Mouse (Mus musculus): ENCODE measurements around the gene Sh3bgrl.
A peak's percentile ranks its signal among the peaks of the same experiment; 100 is the strongest.

The Sh3bgrl gene

GRCm38 (mm10) chrX:109131834-109132233 is 36.7 kb downstream of the Sh3bgrl start:
- DNase-seq (ENCODE audit: low read depth, low spot score): no peak

GRCm38 (mm10) chrX:109132463-109132862 is 37.3 kb downstream of the Sh3bgrl start:
- DNase-seq (ENCODE audit: low read depth, low spot score): no peak

- DNase-seq (ENCODE audit: low read depth, low spot score): no peak
These were observed 38.3 kb downstream of the Sh3bgrl start for GRCm38 (mm10) chrX:109133500-109133899.

- DNase-seq (ENCODE audit: low read depth, low spot score): no peak
These were observed 41.1 kb downstream of the Sh3bgrl start for GRCm38 (mm10) chrX:109136306-109136705.

GRCm38 (mm10) chrX:109136820-109137219 is 41.7 kb downstream of the Sh3bgrl start:
- no peak for DNase-seq (ENCODE audit: low read depth, low spot score)

- no peak for DNase-seq (ENCODE audit: low read depth, low spot score)
These were observed 42.1 kb downstream of the Sh3bgrl start for GRCm38 (mm10) chrX:109137295-109137694.

DNA sequence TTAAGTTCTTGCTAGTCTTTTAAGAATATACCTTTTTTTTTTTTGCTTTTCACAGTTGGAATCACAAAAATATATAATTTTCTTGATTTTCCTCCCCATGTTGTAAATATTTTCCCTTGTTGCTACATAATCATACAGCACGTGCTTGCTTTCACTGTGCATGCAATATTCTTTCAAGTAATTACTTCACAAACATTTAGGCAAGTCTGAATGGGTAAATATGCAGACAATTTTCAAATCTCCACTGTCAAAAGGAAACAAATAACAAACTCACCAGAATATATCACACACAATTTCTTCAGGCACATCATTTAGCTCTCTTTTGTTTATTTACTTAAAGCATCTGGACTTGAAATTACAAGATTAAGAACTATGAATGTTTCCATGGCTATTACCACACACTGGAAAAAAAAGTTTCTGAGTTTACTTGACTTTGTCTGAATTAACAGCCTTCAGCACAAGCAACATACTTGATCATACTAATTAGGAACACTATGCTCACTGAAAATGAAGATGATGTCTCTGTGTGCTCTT is 46.2 kb downstream of the Sh3bgrl start:
- DNase-seq (ENCODE audit: low read depth, low spot score): no peak

- DNase-seq (ENCODE audit: low read depth, low spot score): no peak
These were observed 47.1 kb downstream of the Sh3bgrl start for GRCm38 (mm10) chrX:109142281-109142680.

GRCm38 (mm10) chrX:109145779-109146178 is 50.6 kb downstream of the Sh3bgrl start:
- DNase-seq (ENCODE audit: low read depth, low spot score): no peak

DNA sequence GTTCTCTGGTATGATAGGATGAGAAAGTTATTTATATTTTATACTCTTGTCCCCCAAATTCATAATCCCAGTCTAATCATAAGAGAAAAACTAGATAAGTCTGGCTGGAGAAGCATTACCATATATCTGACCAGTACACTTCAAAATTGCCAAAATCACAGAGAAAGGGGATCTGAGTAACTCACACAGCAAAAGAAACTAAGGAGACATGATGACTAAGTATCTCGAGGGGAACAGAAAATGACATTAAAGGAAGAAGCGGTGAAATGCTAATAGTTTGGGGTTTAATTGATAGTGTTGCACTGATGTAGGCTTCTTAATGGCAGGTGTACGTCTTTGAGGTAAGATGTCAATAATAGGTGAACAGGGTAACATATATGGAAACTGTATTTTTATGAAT is 51.9 kb downstream of the Sh3bgrl start:
- no peak for DNase-seq (ENCODE audit: low read depth, low spot score)

GRCm38 (mm10) chrX:109151228-109151627 is 56.1 kb downstream of the Sh3bgrl start:
- DNase-seq (ENCODE audit: low read depth, low spot score): no peak

DNA sequence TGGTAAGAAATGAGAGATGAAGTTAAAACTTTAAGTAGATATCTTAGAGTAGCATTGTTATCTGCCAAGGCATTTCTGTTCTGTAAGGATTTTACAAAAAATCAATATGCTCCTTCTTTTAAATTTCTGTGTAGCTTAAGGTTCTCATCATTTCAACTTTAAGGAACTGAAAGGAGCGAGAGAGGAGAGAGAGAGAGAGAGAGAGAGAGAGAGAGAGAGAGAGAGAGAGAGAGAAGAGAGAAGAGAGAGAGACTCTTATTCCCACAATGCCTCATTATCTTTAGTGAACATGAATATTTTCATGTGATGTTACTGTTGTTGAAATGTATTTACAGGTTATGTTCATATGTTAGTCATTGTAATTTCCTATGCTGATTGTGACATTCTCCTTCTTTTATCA is 65.2 kb downstream of the Sh3bgrl start:
- DNase-seq (ENCODE audit: low read depth, low spot score): no peak

DNA sequence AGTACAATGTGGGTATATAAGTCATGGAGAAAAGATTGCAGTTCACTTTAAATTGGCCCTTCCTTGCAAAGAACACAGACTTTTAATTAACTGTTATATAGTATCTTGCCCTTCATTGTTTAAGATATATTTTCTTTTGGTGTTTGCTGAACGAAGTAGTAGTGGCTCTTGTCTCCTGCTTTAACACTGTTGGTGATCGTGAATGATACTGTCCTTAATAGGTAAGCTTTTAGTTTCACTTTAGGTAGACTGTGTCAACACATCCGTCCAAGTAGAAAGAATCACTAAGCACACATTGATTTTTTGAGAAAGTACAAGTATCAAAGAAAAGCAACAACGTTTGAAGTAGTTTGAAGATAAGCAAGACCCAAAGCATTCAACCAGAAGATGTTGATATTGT is 65.7 kb downstream of the Sh3bgrl start:
- DNase-seq (ENCODE audit: low read depth, low spot score): peak; percentile 48

DNA sequence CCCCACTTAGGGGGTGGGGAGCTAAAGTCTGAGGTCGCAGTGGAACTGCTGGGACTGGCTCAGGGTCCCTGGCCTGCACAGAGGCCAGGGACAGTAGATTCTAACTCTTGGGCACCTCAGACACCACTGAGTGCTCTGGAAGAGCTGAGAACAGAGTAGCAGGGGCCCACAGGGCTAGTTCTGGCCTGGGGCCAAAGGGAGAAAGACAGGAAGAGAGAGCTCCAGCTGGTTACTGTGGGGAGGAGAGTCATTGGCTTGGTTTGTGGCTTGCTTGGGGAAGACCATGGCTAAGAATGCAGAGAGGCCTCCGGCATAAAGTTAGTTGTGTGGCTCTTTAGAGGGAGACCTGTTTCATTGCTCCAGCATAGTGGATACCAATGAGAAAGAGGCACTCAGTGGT is 79.9 kb downstream of the Sh3bgrl start:
- no peak for DNase-seq (ENCODE audit: low read depth, low spot score)

DNA sequence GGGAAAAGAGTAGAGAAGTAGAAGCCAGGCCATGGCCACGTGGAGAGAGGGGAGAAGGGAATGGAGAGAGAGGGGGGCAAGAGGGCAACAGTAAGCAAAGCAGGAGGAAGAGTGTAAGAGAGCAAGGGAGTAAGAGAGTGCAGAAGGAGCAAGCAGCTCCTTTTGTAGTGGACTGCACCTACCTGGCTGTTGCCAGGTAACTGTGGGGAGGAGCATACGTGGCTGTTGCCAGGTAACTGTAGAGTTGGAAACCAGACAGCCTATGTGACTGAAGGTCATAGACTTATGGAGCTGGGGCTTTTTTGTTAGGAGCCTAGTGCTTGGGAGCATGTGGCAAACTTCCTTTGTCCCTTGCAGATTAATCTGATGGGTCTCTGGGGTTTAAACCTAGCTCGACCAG is 80.3 kb downstream of the Sh3bgrl start:
- no peak for DNase-seq (ENCODE audit: low read depth, low spot score)

GRCm38 (mm10) chrX:109184706-109185478 is 89.7 kb downstream of the Sh3bgrl start:
- no peak for DNase-seq (ENCODE audit: low read depth, low spot score)

DNA sequence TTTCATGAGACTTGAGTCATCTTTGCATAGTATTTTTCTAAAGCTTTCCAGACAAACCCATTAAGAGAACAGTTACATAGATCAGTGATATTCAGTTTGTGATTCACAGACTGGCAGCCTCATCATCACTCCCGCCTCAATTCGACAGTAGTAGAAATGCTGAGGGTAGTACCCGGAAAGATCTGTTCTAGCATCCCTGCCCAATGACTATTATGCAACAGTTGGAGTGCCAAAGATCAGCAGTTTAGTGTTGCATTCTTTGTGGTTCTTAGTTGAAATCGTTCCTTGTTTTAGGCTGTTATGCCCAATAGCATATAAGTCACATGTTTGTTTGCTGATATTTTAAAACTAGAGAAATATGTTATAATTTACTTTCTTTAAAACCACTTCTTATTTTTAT is 94.4 kb downstream of the Sh3bgrl start:
- DNase-seq (ENCODE audit: low read depth, low spot score): no peak

DNA sequence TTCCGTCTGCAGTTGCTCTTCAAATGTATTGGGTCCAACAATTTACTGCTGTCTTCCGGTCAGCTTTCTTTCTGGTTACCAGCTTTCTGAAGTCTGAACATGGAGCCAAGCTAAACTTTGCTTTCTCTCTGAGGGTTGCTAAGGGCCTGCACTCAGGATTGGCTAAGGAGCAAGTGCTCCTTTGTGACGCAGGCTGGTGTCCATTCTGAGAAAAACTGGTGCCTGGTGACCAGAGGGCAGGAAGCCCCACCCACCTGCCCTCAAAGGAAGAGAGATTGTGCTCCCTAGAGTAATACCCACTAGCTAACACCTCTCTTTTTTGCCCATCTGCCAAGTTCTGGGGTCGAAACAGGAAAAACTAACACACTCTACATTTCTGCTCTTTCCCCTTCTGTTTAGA is 95.8 kb downstream of the Sh3bgrl start:
- no peak for DNase-seq (ENCODE audit: low read depth, low spot score)

DNA sequence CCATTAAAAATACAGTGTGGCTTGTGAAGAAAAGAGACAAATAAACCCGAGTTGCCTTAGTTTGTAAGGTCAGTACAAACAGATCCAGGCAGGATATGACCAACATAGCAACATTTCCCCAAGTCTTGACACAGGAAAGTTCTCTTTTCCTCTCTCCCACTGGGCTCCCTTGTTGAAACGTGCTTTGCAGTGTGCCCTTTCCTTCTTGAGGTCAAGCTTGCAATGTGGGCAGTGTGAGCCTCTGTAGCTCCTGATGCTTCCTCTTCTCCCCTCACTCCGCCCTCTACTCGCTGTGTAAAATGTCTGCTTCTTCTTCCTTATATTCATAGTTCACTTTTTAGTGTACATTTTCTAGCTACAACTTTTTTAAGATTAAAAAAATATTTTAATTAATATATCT is 96.3 kb downstream of the Sh3bgrl start:
- no peak for DNase-seq (ENCODE audit: low read depth, low spot score)

DNA sequence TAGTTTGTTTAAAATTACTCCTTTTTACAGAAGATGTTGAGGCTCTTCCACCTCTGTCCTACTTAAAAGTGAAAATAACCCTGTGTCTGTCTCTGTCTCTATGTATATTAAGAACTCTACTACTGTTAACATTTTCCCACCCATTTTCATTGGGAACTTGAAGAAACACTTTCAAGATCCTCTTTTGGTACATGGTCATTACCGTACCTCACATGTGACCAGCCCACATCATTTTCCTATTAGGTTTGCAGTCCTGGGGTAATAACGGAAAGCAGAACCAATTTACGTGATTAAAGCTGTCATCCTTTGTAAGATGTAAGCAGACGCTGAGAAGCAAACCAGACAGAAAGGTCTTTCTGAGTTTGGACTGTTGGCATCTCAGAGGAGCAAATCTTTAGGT is 101.3 kb downstream of the Sh3bgrl start, which contains the start of gene Gm6377:
Gene Gm6377, plus strand, starts transcription at position 289 of the 400 bp plus-strand sequence.
- DNase-seq (ENCODE audit: low read depth, low spot score): peak; percentile 64

DNA sequence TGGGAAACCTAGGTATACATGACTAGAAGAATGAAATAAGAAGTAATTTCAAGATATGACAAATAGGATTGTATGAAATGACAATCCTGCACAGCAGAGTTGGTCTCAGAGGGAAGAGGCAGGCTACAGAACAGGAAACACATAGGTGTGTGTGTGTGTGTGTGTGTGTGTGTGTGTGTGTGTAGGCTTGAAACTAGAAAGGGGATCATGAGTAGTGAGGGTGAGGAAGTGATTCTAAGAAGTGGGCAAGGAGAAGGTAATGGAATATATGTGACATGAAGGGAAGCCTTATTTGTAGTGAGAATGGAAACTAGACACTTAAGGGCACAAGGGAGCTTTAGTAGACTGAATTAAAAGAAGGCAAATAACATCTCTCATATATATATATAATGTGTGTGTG is 112.7 kb downstream of the Sh3bgrl start:
- DNase-seq (ENCODE audit: low read depth, low spot score): peak; percentile 27

GRCm38 (mm10) chrX:109228720-109229119 is 133.6 kb downstream of the Sh3bgrl start:
- no peak for DNase-seq (ENCODE audit: low read depth, low spot score)

DNA sequence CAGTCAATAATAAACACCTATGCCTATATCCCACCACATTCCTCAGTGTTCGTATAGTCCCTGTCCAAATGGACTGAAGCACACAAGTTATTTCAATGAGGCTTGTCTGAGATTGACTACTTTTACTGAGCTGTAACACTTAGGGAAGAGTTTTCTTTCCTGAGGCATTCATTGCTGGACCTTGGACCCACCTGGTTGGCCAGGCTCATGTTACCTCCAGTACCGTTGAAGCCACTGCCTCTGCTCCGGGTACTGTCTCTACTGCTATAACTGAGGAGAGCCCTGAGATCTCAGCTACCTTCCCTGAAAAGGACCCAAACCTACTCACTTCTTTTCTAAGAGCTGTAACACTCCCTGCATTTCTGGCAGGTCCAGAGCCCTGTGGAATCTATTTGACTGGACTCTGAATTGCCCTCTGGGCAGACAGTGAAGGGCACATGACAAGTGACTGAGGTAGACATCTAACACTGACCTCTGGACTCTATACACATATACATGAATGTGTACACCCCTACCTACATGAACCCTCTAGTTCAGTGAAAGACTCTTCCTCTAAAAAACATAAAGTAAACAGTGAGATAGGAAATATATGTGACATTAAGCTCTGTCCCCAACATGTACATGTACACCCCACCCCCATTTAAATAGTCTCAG is 140.3 kb downstream of the Sh3bgrl start:
- DNase-seq (ENCODE audit: low read depth, low spot score): no peak

Measured in A20 (cell line).